Mouse (Mus musculus) lung, embryonic 16.5 days (tissue): Measurements from ENCODE around the gene Hoxa7. TPM values are rescaled to one million over a fixed set of nuclear protein-coding genes. Genes with fewer than 3 reads are reported as not detected.

Experiments used
- ATAC-seq: fragments of 200-750 bp; cut with Nextera tagmentation; 2 replicates; pipeline ENCODE4 v1.8.0; 2017; ENCODE audit warnings: low read depth, mild to moderate bottlenecking, moderate library complexity
- H3K27ac ChIP-seq: fragments of 300-500 bp; sonication (generic); 2 replicates; pipeline ENCODE4 v1.5.1; 2014; ENCODE audit warnings: mild to moderate bottlenecking, control low read depth, low read length
- H3K27me3 ChIP-seq: fragments of 300-500 bp; sonication (generic); 2 replicates; pipeline ENCODE4 v1.6.1; 2014; ENCODE audit warnings: low read depth, low read length, mixed read lengths; ENCODE audit not compliant: control insufficient read depth, insufficient read depth
- H3K36me3 ChIP-seq: fragments of 300-500 bp; sonication (generic); 2 replicates; pipeline ENCODE4 v1.6.1; 2014; ENCODE audit warnings: low read length; ENCODE audit not compliant: control insufficient read depth, insufficient read depth
- H3K4me1 ChIP-seq: fragments of 300-500 bp; sonication (generic); replicated peaks from 2 replicates; pipeline ENCODE4 v1.6.1; 2014; ENCODE audit warnings: low read length, mixed read lengths; ENCODE audit not compliant: control insufficient read depth, insufficient read depth
- H3K4me2 ChIP-seq: fragments of 300-500 bp; sonication (generic); 2 replicates; pipeline ENCODE4 v1.6.1; 2014; ENCODE audit warnings: low read depth, low read length, control low read depth
- H3K4me3 ChIP-seq: fragments of 300-500 bp; sonication (generic); 2 replicates; pipeline ENCODE4 v1.5.1; 2014; ENCODE audit warnings: mild to moderate bottlenecking, low read length, control low read depth
- H3K9ac ChIP-seq: fragments of 300-500 bp; sonication (generic); 2 replicates; pipeline ENCODE4 v1.6.1; 2014; ENCODE audit warnings: low read length, control low read depth
- H3K9me3 ChIP-seq: fragments of 300-500 bp; sonication (generic); 2 replicates; pipeline ENCODE4 v1.6.1; 2016; ENCODE audit warnings: low read length; ENCODE audit not compliant: control insufficient read depth
- WGBS: fragments of 180-500 bp; shearing (Covaris S2); extraction: QIAGEN DNeasy Blood & Tissue Kit; methylation state at CpG from one replicate; pipeline ENCODE4 v1.1.7; 2014; 5-methylcytosine and 5-hydroxymethylcytosine counted together
- polyA plus RNA-seq: library from polyadenylated mRNA; unstranded; fragments of >200 nt; fragmentation: Nextera tagmentation; extraction: Ambion mirVana; gene quantifications from 2 replicates; pipeline ENCODE4 v1.2.1, GENCODE M21; 2015

The Hoxa7 gene
- polyA plus RNA-seq, 1 experiment from 2014 or later = 5.8 TPM

DNA sequence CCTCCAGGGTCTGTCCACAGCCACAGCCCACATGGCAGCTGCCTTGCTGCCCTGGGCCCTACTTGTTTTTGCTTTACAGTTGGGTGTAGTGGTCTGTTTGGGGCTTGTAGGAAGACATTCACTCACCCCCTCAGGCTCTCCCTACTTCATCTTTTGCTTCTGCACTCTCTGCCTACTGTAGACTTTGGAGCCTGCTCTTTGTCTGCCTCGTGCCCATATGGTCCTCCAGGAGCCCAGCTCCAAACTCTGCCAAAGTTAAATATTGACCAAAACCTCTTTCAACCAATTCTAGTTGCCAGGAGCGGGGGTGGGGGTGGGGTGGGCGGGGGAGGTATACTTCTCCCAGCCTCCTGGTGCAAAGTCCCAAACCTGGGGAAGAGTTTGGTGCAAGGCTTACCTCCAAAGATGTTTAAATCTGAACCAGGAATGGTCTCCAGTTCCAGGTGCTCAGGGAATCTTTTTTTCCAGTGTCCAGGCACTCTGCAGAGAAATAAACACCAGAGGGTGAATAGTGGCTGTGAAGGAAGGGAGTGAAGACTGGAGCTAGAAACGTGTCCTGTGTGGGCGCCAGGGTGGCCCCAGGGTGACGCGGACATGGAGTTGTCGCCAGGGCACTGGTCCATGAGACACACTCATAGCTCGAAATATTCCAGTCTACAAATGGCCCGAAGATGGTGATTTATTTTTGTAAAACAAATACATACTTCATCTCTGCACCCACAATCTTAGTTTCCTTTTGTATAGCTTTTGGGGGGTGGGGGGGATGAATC, 38.2 kb downstream of the Hoxa7 start:
- H3K9ac ChIP-seq = 0 out of 2 replicates have a peak overlapping the region, but pooled peaks have one; percentile 13
- 20% methylated on average over 10 of the region's 10 CpGs for WGBS
- H3K36me3 ChIP-seq = no peaks in the 10 kb centered on the region
- H3K9me3 ChIP-seq = no peaks in the 10 kb centered on the region
- peaks cover 51% of the 10 kb centered on the region for H3K4me1 ChIP-seq
- no peak overlapping the region for H3K4me3 ChIP-seq
- ATAC-seq = no peak
- no peak overlapping the region for H3K4me2 ChIP-seq
- peaks cover 51% of the 10 kb centered on the region for H3K27me3 ChIP-seq
- peak overlapping the region; percentile 23 for H3K27ac ChIP-seq

DNA sequence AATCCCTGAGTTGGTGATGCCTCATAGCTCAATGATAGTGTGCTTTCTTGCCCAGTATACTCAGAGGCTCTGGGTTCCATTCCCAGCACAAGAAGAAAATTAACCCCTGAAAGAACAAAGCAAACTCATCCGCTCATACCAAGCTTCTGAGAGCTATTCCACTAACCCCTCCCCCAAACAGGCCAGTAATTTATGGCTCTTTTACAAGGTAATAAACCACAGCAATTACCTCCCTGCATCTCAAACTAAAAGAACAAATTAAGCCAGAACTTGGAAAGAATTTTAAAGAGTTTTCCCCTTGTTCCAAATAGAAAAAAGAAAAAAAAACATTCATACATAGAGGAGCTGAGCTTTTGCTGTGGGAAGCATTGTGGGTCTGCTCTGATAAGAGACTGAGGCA, 38.9 kb downstream of the Hoxa7 start:
- peaks cover 47% of the 10 kb centered on the region for H3K4me1 ChIP-seq
- peak overlapping the region; percentile 23; the same call in 1 of the 2 replicates for H3K27ac ChIP-seq
- no peaks in the 10 kb centered on the region for H3K36me3 ChIP-seq
- no peak overlapping the region for H3K4me3 ChIP-seq
- WGBS = 56% methylated on average over 1 of the region's 1 CpGs
- no peaks in the 10 kb centered on the region for H3K9me3 ChIP-seq
- H3K9ac ChIP-seq = no peak overlapping the region
- H3K27me3 ChIP-seq = peaks cover 51% of the 10 kb centered on the region
- no peak overlapping the region for H3K4me2 ChIP-seq
- ATAC-seq = no peak

DNA sequence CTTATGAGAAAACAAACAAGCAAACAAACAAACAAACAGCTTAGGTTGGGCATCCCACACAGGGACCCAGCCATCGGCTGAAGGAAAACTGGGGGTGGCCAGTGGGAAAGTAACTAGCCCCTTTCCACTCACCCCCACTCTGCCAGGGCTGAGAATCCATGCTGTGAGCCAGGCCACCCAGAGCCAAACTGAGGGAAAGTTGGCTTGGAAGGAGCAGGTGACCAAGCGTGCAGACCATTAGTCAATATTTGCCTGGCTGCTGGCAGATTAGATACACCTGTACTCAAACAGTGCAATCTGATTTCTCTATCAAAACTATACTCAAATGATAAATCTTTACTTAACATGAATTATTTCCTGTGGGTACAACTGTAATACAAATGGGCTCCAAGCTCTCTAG, 39.6 kb downstream of the Hoxa7 start:
- Histone ChIP-seq H3K4me2 (no peak overlapping the region), H3K9ac (no peak overlapping the region), H3K27me3 (peaks cover 46% of the 10 kb centered on the region), H3K4me3 (no peak overlapping the region), H3K27ac (no peak overlapping the region), H3K4me1 (peaks cover 40% of the 10 kb centered on the region), H3K9me3 (no peaks in the 10 kb centered on the region), H3K36me3 (no peaks in the 10 kb centered on the region)
- no peak for ATAC-seq
- 33% methylated on average over 2 of the region's 2 CpGs for WGBS

DNA sequence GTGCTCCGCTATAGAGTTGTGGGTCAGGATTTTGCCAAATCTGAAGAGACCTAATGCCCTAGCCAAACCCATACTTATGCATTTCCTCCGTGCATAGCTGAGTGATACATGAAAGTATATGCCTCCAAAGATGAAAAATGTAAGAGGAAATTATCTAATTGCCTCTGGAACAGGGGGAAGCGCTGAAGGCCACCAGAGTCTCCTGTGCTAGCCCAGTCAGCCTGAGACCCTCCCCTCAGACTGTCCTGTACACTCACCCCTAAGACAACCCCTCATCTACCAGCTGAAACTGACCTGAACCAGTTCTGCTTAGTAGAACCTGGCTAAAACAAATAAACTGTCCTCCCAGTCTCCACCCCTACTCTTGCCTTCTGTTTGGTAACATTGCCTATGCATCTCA, 40.9 kb downstream of the Hoxa7 start:
- peak overlapping the region; percentile 75 for H3K9ac ChIP-seq
- H3K27ac ChIP-seq = peak overlapping the region; percentile 97
- no peak for ATAC-seq
- peak overlapping the region; percentile 57 for H3K4me2 ChIP-seq
- H3K4me3 ChIP-seq = peak overlapping the region; percentile 65
- H3K36me3 ChIP-seq = no peaks in the 10 kb centered on the region
- peaks cover 36% of the 10 kb centered on the region for H3K4me1 ChIP-seq
- WGBS = 24% methylated on average over 3 of the region's 3 CpGs
- no peaks in the 10 kb centered on the region for H3K9me3 ChIP-seq
- peaks cover 39% of the 10 kb centered on the region for H3K27me3 ChIP-seq

DNA sequence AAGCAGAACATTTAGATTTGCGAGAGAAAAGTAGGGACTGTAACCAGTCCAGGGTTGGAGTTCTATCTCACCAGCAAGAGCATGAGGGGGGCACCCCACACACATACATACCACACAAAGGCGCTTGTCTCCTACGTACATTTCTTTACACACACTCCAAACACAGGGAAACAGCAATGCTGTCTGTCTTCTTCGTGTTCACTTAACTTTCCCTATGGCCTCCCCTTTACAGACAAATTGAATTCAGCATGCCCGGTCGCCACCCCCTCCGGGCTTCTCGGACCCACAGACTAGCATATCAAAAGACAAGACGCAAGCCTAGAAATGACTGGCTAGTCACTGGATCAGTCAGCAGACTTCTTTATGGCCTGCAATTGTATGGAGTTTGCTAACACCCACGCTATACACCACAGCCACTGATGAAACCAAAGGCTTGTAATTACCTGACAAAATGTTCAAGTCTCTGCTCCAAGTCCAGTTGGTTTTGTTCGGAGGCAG, 41.4 kb downstream of the Hoxa7 start:
- H3K9me3 ChIP-seq = no peaks in the 10 kb centered on the region
- no peak for ATAC-seq
- H3K36me3 ChIP-seq = no peaks in the 10 kb centered on the region
- peak overlapping the region; percentile 97 for H3K27ac ChIP-seq
- H3K4me2 ChIP-seq = peak overlapping the region; percentile 57
- H3K27me3 ChIP-seq = peaks cover 41% of the 10 kb centered on the region
- peak overlapping the region; percentile 75 for H3K9ac ChIP-seq
- H3K4me3 ChIP-seq = peak overlapping the region; percentile 65
- WGBS = 8% methylated on average over 11 of the region's 11 CpGs
- peaks cover 32% of the 10 kb centered on the region for H3K4me1 ChIP-seq

GRCm38 (mm10) chr6:52179690-52180089, 42.0 kb downstream of the Hoxa7 start:
- under 1% methylated on average over 10 of the region's 10 CpGs for WGBS
- Histone ChIP-seq H3K4me2 (peak overlapping the region; percentile 57), H3K9me3 (no peaks in the 10 kb centered on the region), H3K27ac (peak overlapping the region; percentile 97), H3K9ac (peak overlapping the region; percentile 75), H3K27me3 (peaks cover 41% of the 10 kb centered on the region), H3K4me3 (peak overlapping the region; percentile 65), H3K36me3 (no peaks in the 10 kb centered on the region), H3K4me1 (peaks cover 26% of the 10 kb centered on the region)
- ATAC-seq = 0 out of 2 replicates have a peak, but pooled peaks have one; percentile 9

DNA sequence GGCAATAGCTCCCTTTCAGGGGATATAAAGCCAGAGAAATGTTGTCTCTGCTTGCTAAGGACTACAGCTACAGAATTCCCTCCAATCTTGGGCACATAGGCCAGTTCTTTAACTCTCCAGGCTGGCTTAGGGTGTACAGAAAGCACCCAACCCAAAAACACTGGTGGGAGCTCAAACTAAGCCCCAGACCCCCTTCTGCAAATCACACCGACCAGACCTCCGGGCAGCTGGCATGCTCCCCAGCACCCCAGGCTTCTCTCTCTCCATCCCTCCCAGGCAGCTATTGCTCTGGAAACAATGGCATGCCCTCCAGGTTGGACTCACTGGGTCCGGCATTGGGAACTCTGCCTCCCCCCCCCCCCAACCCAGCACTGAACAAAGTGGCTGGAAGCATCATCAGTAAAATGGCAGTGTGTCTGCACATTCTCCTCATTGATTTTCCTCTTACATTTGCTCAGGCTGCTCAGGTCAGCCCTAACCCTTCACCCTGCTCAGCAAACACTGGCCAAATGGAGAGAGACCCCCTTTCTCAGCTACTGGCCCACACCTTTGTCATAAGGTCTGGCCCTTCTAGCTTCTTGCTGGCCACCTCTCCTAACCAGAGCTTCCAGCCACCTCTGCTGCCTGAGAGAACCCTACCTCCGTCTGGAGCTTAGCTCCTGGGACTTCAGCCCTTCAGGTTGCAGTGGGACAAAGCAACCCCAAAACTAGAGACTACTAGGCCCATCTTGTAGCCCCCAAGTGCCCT, 42.6 kb downstream of the Hoxa7 start:
- H3K9me3 ChIP-seq = no peaks in the 10 kb centered on the region
- H3K4me3 ChIP-seq = peak overlapping the region; percentile 65
- no peak for ATAC-seq
- H3K9ac ChIP-seq = peak overlapping the region; percentile 75
- H3K27me3 ChIP-seq = peaks cover 37% of the 10 kb centered on the region
- H3K4me2 ChIP-seq = peak overlapping the region; percentile 57
- 6% methylated on average over 4 of the region's 4 CpGs for WGBS
- H3K27ac ChIP-seq = peak overlapping the region; percentile 97
- H3K4me1 ChIP-seq = peaks cover 21% of the 10 kb centered on the region
- H3K36me3 ChIP-seq = no peaks in the 10 kb centered on the region

DNA sequence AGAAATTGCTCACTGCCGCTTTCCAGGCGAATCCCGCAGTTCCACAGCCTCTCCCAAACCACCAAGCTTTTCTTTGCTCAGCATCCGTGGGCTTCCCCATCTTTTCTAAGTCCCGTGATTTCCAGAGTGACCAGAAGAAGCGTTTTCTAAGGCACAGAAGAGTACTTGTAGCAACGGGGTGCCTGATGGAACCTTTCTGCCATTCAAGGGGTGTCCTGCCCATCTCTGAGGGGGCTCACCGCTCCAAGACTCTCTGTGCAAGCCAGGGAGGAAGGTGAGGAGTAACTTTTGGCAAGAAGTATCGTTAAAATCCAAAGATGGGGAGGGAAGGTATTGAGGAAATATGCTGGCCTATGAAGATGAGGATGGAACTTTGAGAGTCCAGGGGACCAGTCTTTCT, 43.8 kb downstream of the Hoxa7 start:
- no peak for ATAC-seq
- H3K36me3 ChIP-seq = no peaks in the 10 kb centered on the region
- no peaks in the 10 kb centered on the region for H3K9me3 ChIP-seq
- peak overlapping the region; percentile 65 for H3K4me3 ChIP-seq
- peak overlapping the region; percentile 75 for H3K9ac ChIP-seq
- peaks cover 13% of the 10 kb centered on the region; the same call in 1 of the 2 replicates for H3K4me1 ChIP-seq
- 4% methylated on average over 9 of the region's 9 CpGs for WGBS
- H3K27ac ChIP-seq = peak overlapping the region; percentile 97
- peaks cover 35% of the 10 kb centered on the region for H3K27me3 ChIP-seq
- H3K4me2 ChIP-seq = peak overlapping the region; percentile 57

DNA sequence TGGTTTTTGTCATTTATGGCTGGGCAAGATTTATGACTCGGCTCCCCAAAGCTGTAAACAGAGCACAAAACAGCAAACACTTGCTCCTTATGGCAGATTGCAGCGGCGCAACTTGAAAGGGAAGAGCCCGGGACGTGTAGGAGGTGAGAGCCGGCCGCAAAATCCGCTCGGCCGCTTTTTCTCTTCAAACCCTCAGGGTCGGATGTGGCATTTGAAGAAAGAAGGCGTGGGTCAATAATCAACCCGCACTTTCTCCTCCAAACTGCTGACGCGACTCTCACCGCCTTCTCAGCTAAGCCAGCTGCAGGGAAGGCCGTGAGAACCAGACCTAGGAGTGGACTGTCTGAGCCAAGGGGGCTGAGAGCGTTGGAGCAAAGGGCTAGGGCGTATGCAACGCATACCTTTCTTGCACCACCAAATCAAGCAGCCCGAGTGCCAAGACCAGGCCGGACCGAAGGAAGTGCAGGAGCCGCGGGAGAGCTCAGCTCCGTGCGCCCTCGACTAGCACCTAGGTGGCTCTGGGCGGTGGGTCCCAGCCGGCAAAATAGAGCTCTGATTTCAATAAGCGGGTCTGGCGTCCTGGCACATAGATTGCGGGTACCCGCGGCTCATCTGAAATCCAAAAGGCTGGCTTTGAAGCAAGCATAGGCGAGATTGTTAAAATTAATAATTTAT, 44.5 kb downstream of the Hoxa7 start, which contains the start of gene 5730596B20Rik:
TSS of gene 5730596B20Rik (plus strand) at position 438 of the 675 bp plus-strand sequence.
- Histone ChIP-seq H3K4me3 (peak within 1 kb of the TSS; percentile 65), H3K27me3 (peaks cover 36% of the 10 kb centered on the region), H3K4me1 (peaks cover 17% of the 10 kb centered on the region), H3K9me3 (no peaks in the 10 kb centered on the region), H3K27ac (peak within 1 kb of the TSS; percentile 97), H3K9ac (peak within 1 kb of the TSS; percentile 75), H3K36me3 (no peaks in the 10 kb centered on the region), H3K4me2 (peak within 1 kb of the TSS; percentile 57)
- ATAC-seq = no peak
- 1% methylated on average over 36 of the region's 36 CpGs for WGBS
